Mouse (Mus musculus) limb, embryonic 10.5 days (tissue): Measurements from ENCODE around the gene Mbd6. TPM values are rescaled to one million over a fixed set of nuclear protein-coding genes. Genes with fewer than 3 reads are reported as not detected.
A peak's percentile ranks its signal among the peaks of the same experiment; 100 is the strongest.
"Not testable (repeated sequence)": the region's sequence is repeated elsewhere in the genome, so short reads cannot be mapped to it uniquely, and the experiment has no call there.

ENCODE experiments used
- DNase-seq: peaks from one replicate; pipeline ENCODE4 v3.0.0-alpha.2; 2017; ENCODE audit warnings: low spot score
- H3K27ac ChIP-seq: fragments of 300-500 bp; sonication (generic); 2 replicates; pipeline ENCODE4 v1.5.1; 2016; ENCODE audit warnings: mild to moderate bottlenecking
- H3K27me3 ChIP-seq: fragments of 300-500 bp; sonication (generic); 2 replicates; pipeline ENCODE4 v1.6.1; 2016; ENCODE audit warnings: low read depth, mild to moderate bottlenecking; ENCODE audit not compliant: poor library complexity, severe bottlenecking
- H3K36me3 ChIP-seq: fragments of 300-500 bp; sonication (generic); 2 replicates; pipeline ENCODE4 v1.6.1; 2016; ENCODE audit warnings: mild to moderate bottlenecking, moderate library complexity
- H3K4me1 ChIP-seq: fragments of 300-500 bp; sonication (generic); 2 replicates; pipeline ENCODE4 v1.6.1; 2016
- H3K4me3 ChIP-seq: fragments of 300-500 bp; sonication (generic); 2 replicates; pipeline ENCODE4 v1.5.1; 2016; ENCODE audit warnings: mild to moderate bottlenecking, moderate library complexity
- H3K9me3 ChIP-seq: fragments of 300-500 bp; sonication (generic); replicated peaks from 2 replicates; pipeline ENCODE4 v1.6.1; 2016; ENCODE audit warnings: mild to moderate bottlenecking
- WGBS: fragments of 180-500 bp; shearing (Covaris S2); methylation state at CpG from one replicate; pipeline ENCODE4 v1.1.7; 2016; 5-methylcytosine and 5-hydroxymethylcytosine counted together
- polyA plus RNA-seq: library from polyadenylated mRNA; unstranded; fragments of >200 nt; fragmentation: Nextera tagmentation; extraction: Ambion mirVana; gene quantifications from 2 replicates; pipeline ENCODE4 v1.2.1, GENCODE M21; 2016

The Mbd6 gene
- polyA plus RNA-seq, 1 experiment from 2014 or later, result 16.7 TPM

DNA sequence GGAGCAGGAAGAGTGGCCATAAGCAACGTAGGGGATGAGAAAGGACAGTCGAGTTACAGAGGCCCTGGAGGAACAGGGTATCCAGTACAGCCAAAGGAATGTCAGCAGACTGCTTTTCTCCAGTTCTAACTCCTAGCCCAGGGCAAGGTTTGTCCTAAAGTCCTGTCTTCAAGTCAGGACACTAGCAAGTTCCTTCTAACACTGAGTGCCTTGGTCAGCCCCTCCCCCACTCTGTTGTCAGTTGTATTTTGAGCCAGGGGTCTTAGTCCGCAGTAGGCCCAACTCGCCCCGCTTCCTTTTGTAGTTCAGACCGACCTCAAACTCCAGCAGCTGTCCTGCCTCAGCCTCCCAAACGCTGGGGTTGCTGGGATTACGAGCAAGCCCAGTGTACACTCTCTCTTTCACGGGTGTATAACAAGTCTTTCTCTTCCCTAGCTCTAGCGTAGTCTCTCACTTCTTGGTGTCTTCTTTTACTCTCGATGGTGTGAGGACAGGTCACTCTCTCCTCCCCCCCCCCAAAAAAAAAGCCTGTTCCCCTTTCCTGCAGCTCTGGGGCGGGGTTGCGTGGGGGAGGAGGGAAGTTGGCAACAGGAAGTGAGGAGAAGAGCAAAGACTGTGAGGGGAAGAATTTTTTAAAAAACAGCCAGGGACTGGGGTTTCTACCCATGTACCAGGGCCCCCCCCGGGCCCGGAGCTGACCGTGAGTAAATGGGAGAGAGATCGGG, 34.5 kb upstream of the Mbd6 start:
- H3K9me3 ChIP-seq, result no peaks in the 10 kb centered on the region
- no peak for DNase-seq
- peaks cover 34% of the 10 kb centered on the region for H3K4me1 ChIP-seq
- H3K27me3 ChIP-seq, result peaks cover 53% of the 10 kb centered on the region
- no peak overlapping the region for H3K4me3 ChIP-seq
- no peak overlapping the region; the same call in 1 of the 2 replicates for H3K27ac ChIP-seq
- 0 out of 2 replicates have a peak, but pooled peaks cover 2% of the 10 kb centered on the region for H3K36me3 ChIP-seq
- WGBS, result 77% methylated on average over 17 of the region's 17 CpGs

DNA sequence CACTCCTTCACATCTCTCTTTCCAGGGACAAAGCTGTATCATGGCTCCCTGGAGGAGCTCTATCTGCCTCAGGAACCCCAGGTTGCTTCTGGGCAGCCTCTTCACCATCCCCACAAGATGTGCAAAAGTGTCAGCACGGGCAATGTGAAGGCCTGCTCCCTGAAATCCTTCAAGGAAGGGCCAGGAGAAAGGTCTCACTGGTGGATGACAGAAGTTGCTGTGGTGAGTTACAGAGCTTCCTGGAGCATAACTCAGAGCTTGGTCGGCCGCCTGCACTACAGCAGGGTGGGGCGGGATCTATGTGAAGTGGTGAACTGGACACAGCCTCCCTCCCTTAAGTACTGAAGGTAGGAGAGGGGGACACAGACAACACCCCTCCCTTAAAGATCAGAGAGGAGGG, 33.9 kb upstream of the Mbd6 start:
- Histone ChIP-seq H3K9me3 (no peaks in the 10 kb centered on the region), H3K4me1 (peaks cover 34% of the 10 kb centered on the region), H3K4me3 (no peak overlapping the region), H3K27ac (no peak overlapping the region), H3K36me3 (0 out of 2 replicates have a peak, but pooled peaks cover under 1% of the 10 kb centered on the region), H3K27me3 (peaks cover 47% of the 10 kb centered on the region)
- WGBS, result 78% methylated on average over 4 of the region's 4 CpGs
- no peak for DNase-seq

DNA sequence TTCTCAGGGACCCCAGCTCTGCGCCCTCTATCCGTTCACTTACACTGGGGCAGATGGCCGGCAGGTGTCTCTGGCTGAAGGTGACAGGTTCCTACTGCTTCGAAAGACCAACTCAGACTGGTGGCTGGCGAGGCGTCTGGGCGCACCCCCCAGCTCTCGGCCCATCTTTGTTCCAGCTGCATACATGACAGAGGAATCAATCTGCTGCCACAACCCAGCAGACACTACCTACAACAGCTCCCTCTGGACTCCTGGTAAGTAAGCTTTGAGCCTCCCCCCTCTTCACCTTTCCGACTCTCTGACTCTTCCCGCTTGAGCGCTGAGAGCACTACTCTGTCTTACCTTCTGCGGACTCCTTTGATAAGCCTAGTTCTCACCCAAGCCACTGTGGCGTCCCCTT, 33.4 kb upstream of the Mbd6 start:
- Histone ChIP-seq H3K4me1 (peaks cover 34% of the 10 kb centered on the region), H3K27ac (no peak overlapping the region), H3K36me3 (no peaks in the 10 kb centered on the region), H3K9me3 (no peaks in the 10 kb centered on the region), H3K4me3 (no peak overlapping the region; the same call in 1 of the 2 replicates), H3K27me3 (peaks cover 42% of the 10 kb centered on the region)
- 63% methylated on average over 13 of the region's 13 CpGs for WGBS
- DNase-seq, result no peak

DNA sequence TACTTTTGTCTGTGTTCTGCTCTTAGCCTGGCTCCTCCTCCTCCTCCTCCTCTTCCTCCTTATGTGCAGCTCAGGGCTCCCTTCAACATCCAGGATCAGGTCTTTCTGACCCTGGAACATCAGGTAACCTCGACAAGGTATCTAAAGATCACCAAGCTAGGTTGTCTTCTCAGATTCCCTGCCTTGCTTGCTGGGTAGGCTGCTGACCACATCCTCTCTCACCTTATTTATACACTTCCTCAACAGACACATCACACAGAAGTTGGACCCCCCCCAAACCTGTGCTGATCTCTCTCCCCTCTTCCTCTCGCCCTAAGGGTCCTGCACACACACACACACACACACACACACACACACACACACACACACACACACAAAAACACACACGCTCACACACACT, 32.8 kb upstream of the Mbd6 start, which contains the start of gene Arhgap9:
TSS of gene Arhgap9 (plus strand) at position 344 of the 400 bp plus-strand sequence.
- H3K27ac ChIP-seq, result no peak within 1 kb of the TSS
- DNase-seq, result no peak
- 83% methylated on average over 3 of the region's 3 CpGs for WGBS
- H3K9me3 ChIP-seq, result no peaks in the 10 kb centered on the region
- no peaks in the 10 kb centered on the region for H3K36me3 ChIP-seq
- H3K4me1 ChIP-seq, result peaks cover 29% of the 10 kb centered on the region
- no peak within 1 kb of the TSS; the same call in 1 of the 2 replicates for H3K4me3 ChIP-seq
- peaks cover 36% of the 10 kb centered on the region for H3K27me3 ChIP-seq

DNA sequence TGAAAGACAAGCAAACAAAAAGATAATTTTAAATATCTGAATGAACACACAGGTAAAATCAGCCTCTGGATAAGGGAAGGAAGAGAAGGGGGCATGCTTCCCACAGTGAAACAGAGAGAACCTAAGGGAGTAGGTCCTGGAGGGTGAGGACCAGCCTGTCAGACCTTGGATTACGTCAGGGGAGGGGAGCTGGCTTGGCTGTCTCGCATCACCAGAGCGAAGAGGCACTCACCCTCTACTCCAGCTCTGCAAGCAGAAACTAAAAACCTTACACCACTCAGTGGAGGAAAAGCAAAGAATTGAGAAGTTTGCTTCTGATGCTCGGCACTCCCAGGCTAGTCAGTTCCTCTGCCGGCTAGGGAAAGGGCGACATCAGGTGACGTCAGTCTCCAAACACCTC, 31.2 kb upstream of the Mbd6 start:
- DNase-seq, result no peak
- H3K9me3 ChIP-seq, result no peaks in the 10 kb centered on the region
- 77% methylated on average over 7 of the region's 7 CpGs for WGBS
- no peak overlapping the region for H3K4me3 ChIP-seq
- no peaks in the 10 kb centered on the region for H3K36me3 ChIP-seq
- peaks cover 20% of the 10 kb centered on the region for H3K27me3 ChIP-seq
- no peak overlapping the region for H3K27ac ChIP-seq
- H3K4me1 ChIP-seq, result peaks cover 12% of the 10 kb centered on the region

DNA sequence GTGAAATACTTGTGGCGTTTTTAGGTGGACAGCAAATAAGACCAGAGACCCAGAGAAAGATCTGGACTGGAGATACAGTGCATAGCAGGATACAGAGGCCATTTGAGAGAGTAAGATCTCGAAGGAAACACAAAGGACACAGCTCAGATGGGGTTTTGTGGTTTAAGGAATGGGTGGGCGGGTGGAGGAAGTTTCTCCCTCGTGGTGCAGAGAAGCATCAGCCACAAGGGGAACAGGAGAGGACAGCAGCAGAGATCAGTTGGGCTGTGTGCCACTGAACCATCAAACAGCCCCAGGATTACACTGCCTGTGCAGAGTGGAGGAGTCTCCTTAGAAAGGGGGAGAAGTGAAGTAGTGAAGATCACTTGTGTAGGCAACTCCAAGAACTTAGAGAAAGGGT, 29.2 kb upstream of the Mbd6 start:
- H3K27me3 ChIP-seq, result peaks cover 15% of the 10 kb centered on the region

DNA sequence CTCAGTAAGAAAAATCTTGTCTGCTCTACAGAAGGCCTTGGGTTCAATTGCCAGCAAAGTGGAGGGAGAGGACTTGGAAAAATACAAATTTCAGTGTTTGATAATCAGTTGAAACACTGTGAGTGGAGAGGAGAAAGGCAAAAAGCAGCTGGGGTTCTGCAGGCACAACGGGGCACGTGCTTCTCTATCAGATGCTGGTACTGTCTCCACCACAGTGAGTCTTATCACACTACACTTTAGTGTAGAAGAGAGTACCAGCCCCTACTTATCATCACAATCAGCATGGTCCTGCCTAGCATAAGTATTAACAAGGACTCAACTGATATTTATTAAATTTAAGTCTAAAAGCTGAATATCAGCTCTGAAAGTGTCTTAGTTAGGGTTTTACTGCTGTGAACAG, 28.5 kb upstream of the Mbd6 start:
- Histone ChIP-seq H3K4me1 (0 out of 2 replicates have a peak, but pooled peaks cover 1% of the 10 kb centered on the region), H3K4me3 (no peak overlapping the region), H3K36me3 (no peaks in the 10 kb centered on the region), H3K27ac (no peak overlapping the region), H3K27me3 (peaks cover 7% of the 10 kb centered on the region), H3K9me3 (no peaks in the 10 kb centered on the region)
- DNase-seq, result no peak
- WGBS, result 83% methylated on average over 2 of the region's 2 CpGs

More for the DNA sequence above, 29.2 kb upstream of the Mbd6 start:
- 52% methylated on average over 4 of the region's 4 CpGs for WGBS
- H3K4me1 ChIP-seq, result peaks cover 5% of the 10 kb centered on the region; the same call in 1 of the 2 replicates
- H3K4me3 ChIP-seq, result no peak overlapping the region
- DNase-seq, result no peak
- H3K36me3 ChIP-seq, result no peaks in the 10 kb centered on the region
- H3K9me3 ChIP-seq, result no peaks in the 10 kb centered on the region
- no peak overlapping the region for H3K27ac ChIP-seq

DNA sequence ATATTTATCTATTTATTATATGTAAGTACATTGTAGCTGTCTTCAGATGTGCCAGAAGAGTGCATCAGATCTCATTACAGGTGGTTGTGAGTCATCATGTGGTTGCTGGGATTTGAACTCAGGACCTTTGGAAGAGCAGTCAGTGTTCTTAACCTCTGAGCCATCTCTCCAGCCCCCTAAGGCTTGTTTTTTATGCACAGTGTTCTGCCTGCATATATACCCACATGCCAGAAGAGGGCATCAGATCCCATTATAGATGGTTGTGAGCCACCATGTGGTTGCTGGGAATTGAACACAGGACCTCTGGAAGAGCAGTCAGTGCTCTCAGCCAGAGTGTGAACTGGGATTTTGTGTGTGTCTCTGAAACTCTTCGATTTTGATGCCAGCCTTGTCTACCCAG, 26.1 kb upstream of the Mbd6 start:
- not testable (repeated sequence) for H3K27ac ChIP-seq, DNase-seq, H3K4me3 ChIP-seq, H3K27me3 ChIP-seq, H3K36me3 ChIP-seq, H3K9me3 ChIP-seq
- 76% methylated on average over 1 of the region's 1 CpGs for WGBS
- peaks cover 15% of the 10 kb centered on the region for H3K4me1 ChIP-seq

DNA sequence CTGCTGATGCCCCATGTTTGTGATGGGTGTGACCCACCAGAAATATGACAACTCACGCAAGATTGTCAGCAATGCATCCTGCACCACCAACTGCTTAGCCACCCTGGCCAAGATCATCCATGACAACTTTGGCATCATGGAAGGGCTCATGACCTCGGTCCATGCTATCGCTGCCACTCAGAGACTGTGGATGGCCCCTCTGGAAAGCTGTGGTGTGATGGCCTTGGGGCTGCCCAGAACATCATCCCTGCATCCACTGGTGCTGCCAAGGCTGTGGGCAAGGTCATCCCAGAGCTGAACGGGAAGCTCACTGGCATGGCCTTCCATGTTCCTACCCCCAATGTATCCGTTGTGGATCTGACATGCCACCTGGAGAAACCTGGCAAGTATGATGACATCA, 24.7 kb upstream of the Mbd6 start:
- peaks cover 16% of the 10 kb centered on the region for H3K36me3 ChIP-seq
- not testable (repeated sequence) for H3K4me3 ChIP-seq, DNase-seq, H3K9me3 ChIP-seq, H3K27ac ChIP-seq, H3K27me3 ChIP-seq
- WGBS, result 92% methylated on average over 5 of the region's 5 CpGs
- peaks cover 15% of the 10 kb centered on the region for H3K4me1 ChIP-seq

DNA sequence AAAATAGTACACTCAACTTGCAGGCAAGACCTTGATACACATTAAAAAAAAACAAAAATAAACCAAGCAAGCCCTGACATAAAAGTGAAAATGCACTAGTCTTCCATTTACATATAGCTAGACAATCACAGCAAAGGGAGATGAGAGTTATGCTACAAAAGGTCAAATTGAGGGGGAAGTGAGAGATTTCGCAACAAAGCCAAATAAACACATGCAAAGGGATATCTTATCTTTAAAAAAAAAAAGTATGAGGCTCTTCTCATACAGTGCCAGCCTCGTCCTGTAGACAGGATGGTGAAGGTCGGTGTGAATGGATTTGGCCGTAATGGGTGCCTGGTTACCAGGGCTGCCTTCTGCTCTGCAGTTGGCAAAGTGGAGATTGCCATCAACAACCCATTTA, 24.0 kb upstream of the Mbd6 start:
- no peak overlapping the region for H3K4me3 ChIP-seq
- H3K4me1 ChIP-seq, result peaks cover 15% of the 10 kb centered on the region
- no peak overlapping the region for H3K27ac ChIP-seq
- no peaks in the 10 kb centered on the region for H3K27me3 ChIP-seq
- 81% methylated on average over 4 of the region's 4 CpGs for WGBS
- no peaks in the 10 kb centered on the region for H3K9me3 ChIP-seq
- no peak for DNase-seq
- H3K36me3 ChIP-seq, result peaks cover 23% of the 10 kb centered on the region

DNA sequence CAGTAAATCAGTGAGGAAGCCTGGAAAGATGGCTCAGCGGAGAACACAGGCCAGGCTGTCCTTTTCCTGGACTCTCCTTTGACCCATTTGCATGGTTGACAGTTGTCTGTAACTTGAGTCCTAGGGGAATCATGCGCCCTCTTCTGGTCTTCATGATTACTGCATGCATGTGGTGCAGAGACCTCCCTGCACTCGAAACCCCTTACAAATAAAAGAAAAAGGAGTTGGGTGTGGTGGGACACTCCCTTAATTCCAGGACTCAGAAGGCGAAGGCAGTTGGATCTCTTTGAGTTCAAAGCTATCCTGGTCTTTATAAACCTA, 23.5 kb upstream of the Mbd6 start:
- 3% methylated on average over 4 of the region's 4 CpGs for WGBS
- H3K4me3 ChIP-seq, result peak overlapping the region; percentile 96
- no peaks in the 10 kb centered on the region for H3K9me3 ChIP-seq
- H3K27me3 ChIP-seq, result no peaks in the 10 kb centered on the region
- H3K36me3 ChIP-seq, result peaks cover 28% of the 10 kb centered on the region
- peak; percentile 89 for DNase-seq
- H3K4me1 ChIP-seq, result peaks cover 15% of the 10 kb centered on the region
- 0 out of 2 replicates have a peak overlapping the region, but pooled peaks have one; percentile 89 for H3K27ac ChIP-seq

DNA sequence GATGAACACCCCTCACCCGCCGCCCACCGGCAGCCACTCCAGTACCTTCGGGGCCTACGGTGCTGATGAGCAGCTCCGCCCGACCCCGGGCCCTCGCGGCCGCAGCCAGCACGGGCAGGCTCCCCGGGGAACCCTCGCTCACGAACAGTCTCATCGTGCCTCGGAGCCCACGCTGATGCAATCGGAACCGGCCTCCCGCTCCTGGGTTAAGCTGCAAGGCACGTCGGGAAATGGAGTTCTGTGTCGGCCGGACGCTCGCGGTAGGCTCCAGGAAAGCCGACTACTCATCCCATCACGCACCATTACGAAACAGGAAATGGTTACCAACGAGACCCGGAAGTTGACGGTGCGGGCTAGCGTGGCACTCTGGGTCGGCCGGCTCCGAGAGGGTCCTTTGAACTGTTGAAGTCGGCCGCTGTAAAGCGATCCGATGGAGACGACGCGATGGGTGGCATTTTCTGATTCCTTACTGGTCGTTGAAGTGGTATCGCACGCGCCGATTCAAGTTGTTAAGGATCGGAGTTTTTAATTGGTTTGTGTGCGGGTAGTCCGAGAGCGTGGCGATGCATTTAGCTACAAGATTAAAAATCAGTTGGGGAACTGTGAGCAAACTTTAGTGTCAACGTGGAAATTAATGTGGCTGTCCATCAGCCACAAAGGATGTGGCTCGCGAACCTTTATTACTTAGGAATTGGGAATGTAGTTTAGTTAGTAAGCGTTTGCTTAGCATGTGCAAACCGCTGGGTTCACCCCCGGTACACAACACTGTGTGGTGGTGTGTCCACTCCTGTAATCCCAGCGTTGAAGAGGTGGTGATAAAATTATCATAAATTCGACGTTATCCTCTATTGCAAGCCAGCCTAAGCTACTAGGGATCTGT, 22.9 kb upstream of the Mbd6 start, which contains the start of gene Mars:
TSS of gene Mars (minus strand) at position 311 of the 880 bp plus-strand sequence.
- Histone ChIP-seq H3K27me3 (no peaks in the 10 kb centered on the region), H3K4me3 (peak within 1 kb of the TSS; percentile 96), H3K4me1 (peaks cover 15% of the 10 kb centered on the region), H3K9me3 (no peaks in the 10 kb centered on the region), H3K36me3 (peaks cover 34% of the 10 kb centered on the region), H3K27ac (peak within 1 kb of the TSS; percentile 89)
- WGBS, result under 1% methylated on average over 65 of the region's 65 CpGs
- DNase-seq, result peak; percentile 94
